Mouse (Mus musculus) liver, embryonic 14.5 days (tissue): Measurements from ENCODE around the gene 4930556J24Rik. TPM values are rescaled to one million over a fixed set of nuclear protein-coding genes. Genes with fewer than 3 reads are reported as not detected.
A peak's percentile ranks its signal among the peaks of the same experiment; 100 is the strongest.

ENCODE experiments used
- ATAC-seq: fragments of 200-750 bp; cut with Nextera tagmentation; 2 replicates; pipeline ENCODE4 v1.8.0; 2017; ENCODE audit warnings: moderate number of reproducible peaks, mild to moderate bottlenecking, moderate library complexity; ENCODE audit not compliant: insufficient read depth
- DNase-seq, 3 experiments: peaks; one replicate each; pipeline ENCODE4 v3.0.0-alpha.2; 2012 to 2013; ENCODE audit warnings: low read depth in 3 of 3, low spot score in 3 of 3
- H3K27ac ChIP-seq: fragments of 300-500 bp; sonication (generic); 2 replicates; pipeline ENCODE4 v1.5.1; 2014; ENCODE audit warnings: moderate library complexity, mild to moderate bottlenecking, control low read depth, inconsistent platforms
- H3K27me3 ChIP-seq: fragments of 300-500 bp; sonication (generic); 2 replicates; pipeline ENCODE4 v1.6.1; 2014; ENCODE audit warnings: mild to moderate bottlenecking, low read length, moderate library complexity; ENCODE audit not compliant: control insufficient read depth, insufficient read depth
- H3K36me3 ChIP-seq: fragments of 300-500 bp; sonication (generic); replicated peaks from 2 replicates; pipeline ENCODE4 v1.6.1; 2014; ENCODE audit warnings: low read depth; ENCODE audit not compliant: control insufficient read depth, insufficient read depth
- H3K4me1 ChIP-seq, 2 experiments: fragments of 200-500 bp in 1 of 2; fragments of 300-500 bp in 1 of 2; sonication (generic) in 1 of 2; replicated peaks; 2 replicates each; pipeline ENCODE4 v1.6.1; 2012 to 2014; ENCODE audit warnings: antibody characterized with exemption in 1 of 2, inconsistent platforms in 1 of 2, low read length in 1 of 2; ENCODE audit not compliant: control insufficient read depth in 2 of 2, insufficient read depth in 2 of 2
- H3K4me2 ChIP-seq: fragments of 300-500 bp; sonication (generic); 2 replicates; pipeline ENCODE4 v1.6.1; 2014; ENCODE audit warnings: low read depth, mild to moderate bottlenecking, control low read depth, moderate library complexity
- H3K4me3 ChIP-seq, 2 experiments: fragments of 200-500 bp in 1 of 2; fragments of 300-500 bp in 1 of 2; sonication (generic) in 1 of 2; 2 replicates each; pipeline ENCODE4 v1.5.1; 2012 to 2014; ENCODE audit warnings: low read depth in 2 of 2, low read length in 2 of 2, mild to moderate bottlenecking in 2 of 2, control low read depth in 1 of 2, inconsistent platforms in 1 of 2, moderate library complexity in 1 of 2; ENCODE audit not compliant: insufficient read depth in 1 of 2
- H3K9ac ChIP-seq: fragments of 300-500 bp; sonication (generic); replicated peaks from 2 replicates; pipeline ENCODE4 v1.6.1; 2014; ENCODE audit warnings: mild to moderate bottlenecking, control low read depth, moderate library complexity
- H3K9me3 ChIP-seq: fragments of 300-500 bp; sonication (generic); 2 replicates; pipeline ENCODE4 v1.6.1; 2016; ENCODE audit warnings: low read length, mixed read lengths; ENCODE audit not compliant: control insufficient read depth
- CTCF ChIP-seq: IDR thresholded peaks from 2 replicates; pipeline ENCODE4 v1.5.1; 2016; ENCODE audit warnings: antibody characterized with exemption, low read depth, control low read depth
- EP300 ChIP-seq: IDR thresholded peaks from 2 replicates; pipeline ENCODE4 v1.6.1; 2016; ENCODE audit warnings: antibody characterized with exemption, low read depth
- WGBS: fragments of 180-500 bp; shearing (Covaris S2); extraction: QIAGEN DNeasy Blood & Tissue Kit; methylation state at CpG from one replicate; pipeline ENCODE4 v1.1.7; 2014; ENCODE audit not compliant: insufficient replicate concordance; 5-methylcytosine and 5-hydroxymethylcytosine counted together
- polyA plus RNA-seq, 2 experiments: library from polyadenylated mRNA; depleted of rRNA in 1 of 2; stranded (reverse) in 1 of 2; unstranded in 1 of 2; fragments of >200 nt; fragmentation: Nextera tagmentation in 1 of 2; extraction: Ambion mirVana in 1 of 2; gene quantifications; 2 replicates each; pipeline versions ENCODE4 v1.2.1 to v1.2.3; 2012 to 2014

Gene 4930556J24Rik
- polyA plus RNA-seq, 2 experiments = not detected

- H3K4me1 ChIP-seq = no peaks in the 10 kb centered on the region
- no peaks in the 10 kb centered on the region for H3K36me3 ChIP-seq
- H3K9ac ChIP-seq = no peak overlapping the region
- DNase-seq = no peak
- WGBS = 63% methylated on average over 3 of the region's 3 CpGs
- no peak overlapping the region for H3K4me2 ChIP-seq
- no peaks in the 10 kb centered on the region for H3K9me3 ChIP-seq
- no peak for ATAC-seq
- H3K4me3 ChIP-seq = no peak overlapping the region
- no peak overlapping the region for H3K27ac ChIP-seq
- no peaks in the 10 kb centered on the region for H3K27me3 ChIP-seq
- no peak for TF ChIP-seq EP300
- peak; percentile 37; the same call in 1 of the 2 replicates for TF ChIP-seq CTCF
Observed at GRCm38 (mm10) chr11:4006462-4006861, 29.9 kb upstream of the 4930556J24Rik start.

GRCm38 (mm10) chr11:4005220-4005805 is 28.7 kb upstream of the 4930556J24Rik start:
- H3K36me3 ChIP-seq = no peaks in the 10 kb centered on the region
- H3K4me2 ChIP-seq = no peak overlapping the region
- no peak overlapping the region for H3K9ac ChIP-seq
- H3K4me3 ChIP-seq = no peak overlapping the region
- no peaks in the 10 kb centered on the region for H3K4me1 ChIP-seq
- DNase-seq (no peak), ATAC-seq (no peak)
- no peaks in the 10 kb centered on the region for H3K9me3 ChIP-seq
- 24% methylated on average over 5 of the region's 5 CpGs for WGBS
- H3K27ac ChIP-seq = no peak overlapping the region
- TF ChIP-seq EP300 (no peak), CTCF (no peak)
- H3K27me3 ChIP-seq = no peaks in the 10 kb centered on the region

- Histone ChIP-seq H3K27ac (no peak overlapping the region), H3K4me2 (no peak overlapping the region), H3K4me3 (no peak overlapping the region), H3K36me3 (no peaks in the 10 kb centered on the region), H3K27me3 (peaks cover 15% of the 10 kb centered on the region), H3K4me1 (no peaks in the 10 kb centered on the region), H3K9ac (no peak overlapping the region), H3K9me3 (no peaks in the 10 kb centered on the region)
- TF ChIP-seq EP300 = no peak
- peak; percentile 84 for TF ChIP-seq CTCF
- ATAC-seq (no peak), DNase-seq (peak in 1 of 3 experiments; percentile 15)
- 4% methylated on average over 5 of the region's 5 CpGs for WGBS
Observed at GRCm38 (mm10) chr11:4001603-4002002, 25.0 kb upstream of the 4930556J24Rik start.

- DNase-seq (no peak), ATAC-seq (no peak)
- Histone ChIP-seq H3K4me1 (no peaks in the 10 kb centered on the region), H3K4me3 (no peak overlapping the region), H3K4me2 (no peak overlapping the region), H3K36me3 (no peaks in the 10 kb centered on the region), H3K27ac (no peak overlapping the region), H3K27me3 (peaks cover 15% of the 10 kb centered on the region), H3K9me3 (no peaks in the 10 kb centered on the region), H3K9ac (no peak overlapping the region)
- TF ChIP-seq CTCF (no peak), EP300 (no peak)
- 67% methylated on average over 5 of the region's 5 CpGs for WGBS
Observed at GRCm38 (mm10) chr11:3999547-3999946, 23.0 kb upstream of the 4930556J24Rik start.

GRCm38 (mm10) chr11:3997978-3998720 is 21.6 kb upstream of the 4930556J24Rik start:
- ATAC-seq (no peak), DNase-seq (peak in 1 of 3 experiments; percentile 11)
- 2% methylated on average over 66 of the region's 66 CpGs for WGBS
- peaks cover 15% of the 10 kb centered on the region for H3K27me3 ChIP-seq
- no peak overlapping the region for H3K4me3 ChIP-seq
- H3K9me3 ChIP-seq = no peaks in the 10 kb centered on the region
- no peak overlapping the region for H3K27ac ChIP-seq
- TF ChIP-seq CTCF (no peak), EP300 (no peak)
- H3K4me1 ChIP-seq = no peaks in the 10 kb centered on the region
- peak overlapping the region; percentile 23 for H3K4me2 ChIP-seq
- no peaks in the 10 kb centered on the region for H3K36me3 ChIP-seq
- no peak overlapping the region for H3K9ac ChIP-seq
